Mouse (Mus musculus) adrenal gland, postnatal 14 days (tissue): ENCODE data around the gene Psmd14. TPM values are rescaled to one million over a fixed set of nuclear protein-coding genes. Genes with fewer than 3 reads are reported as not detected.

Experiments used
- DNase-seq: peaks from one replicate; pipeline ENCODE4 v3.0.0; 2021; ENCODE audit warnings: mixed read lengths
- microRNA-seq, 2 experiments: library from miRNA; unstranded; fragments of <30 nt; microRNA quantifications; one replicate each; pipeline ENCODE4 v1.2.0; 2021
- total RNA-seq: library from RNA; stranded (reverse); gene quantifications from 2 replicates; pipeline ENCODE4 v1.2.3, GENCODE M21; 2021

The Psmd14 gene
- total RNA-seq, 1 experiment from 2014 or later = 95.3 TPM

DNA sequence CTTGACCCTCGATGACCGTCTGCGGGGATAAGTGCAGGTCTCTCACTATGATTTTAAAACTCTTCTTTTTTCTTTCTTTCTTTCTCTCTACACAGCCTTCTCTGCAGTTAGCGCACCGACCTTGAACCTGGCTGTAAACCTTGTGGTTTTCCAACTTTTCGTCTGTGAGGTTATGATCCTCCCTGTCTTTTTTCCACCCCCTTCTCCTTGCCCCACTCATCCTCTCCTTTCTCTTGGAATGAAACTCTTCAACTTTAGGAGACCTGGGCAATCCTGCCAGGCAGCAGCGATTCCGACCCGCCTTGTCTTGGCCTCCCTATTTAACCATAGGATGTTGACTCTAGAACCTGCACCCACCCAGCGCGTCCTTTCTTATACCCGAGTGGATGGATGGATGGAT is 101.0 kb downstream of the Psmd14 start:
- no peak for DNase-seq

DNA sequence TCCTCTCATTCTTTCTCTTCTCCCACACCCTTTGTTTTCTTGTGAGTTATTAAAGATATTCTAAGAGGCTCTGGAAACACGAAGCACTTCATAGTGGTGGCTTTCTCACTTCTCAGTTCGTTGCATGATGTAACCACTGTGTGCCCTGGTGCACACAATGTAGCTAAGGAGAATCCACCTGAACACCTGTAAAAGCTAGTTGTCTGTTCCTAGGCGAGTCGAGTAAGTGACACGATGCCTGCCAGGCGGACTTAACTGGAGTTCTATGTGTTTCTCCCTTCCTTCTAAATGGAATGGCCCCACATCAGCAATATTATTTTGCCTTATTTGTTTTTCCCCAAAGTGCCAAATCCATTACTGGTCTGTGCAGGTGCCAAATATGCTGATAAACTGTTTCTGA is 101.6 kb downstream of the Psmd14 start:
- no peak for DNase-seq

DNA sequence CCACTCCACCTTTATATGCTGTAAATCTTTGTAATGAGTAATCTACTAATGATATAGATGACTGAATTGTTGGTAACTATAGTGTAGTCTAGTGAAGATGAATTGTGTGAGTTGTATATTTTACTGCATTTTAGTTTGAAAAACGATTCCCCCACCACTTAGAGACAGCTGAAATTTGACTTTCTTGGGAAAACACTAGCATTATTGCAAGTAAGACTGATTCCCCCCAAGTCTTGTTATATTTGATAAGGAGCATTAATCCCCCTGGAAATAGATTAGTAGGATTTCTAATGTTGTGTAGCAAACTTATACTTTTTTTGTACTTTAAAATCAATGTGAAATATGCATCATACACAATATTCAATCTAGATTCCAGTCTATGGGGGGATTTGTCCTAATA is 102.0 kb downstream of the Psmd14 start:
- no peak for DNase-seq

DNA sequence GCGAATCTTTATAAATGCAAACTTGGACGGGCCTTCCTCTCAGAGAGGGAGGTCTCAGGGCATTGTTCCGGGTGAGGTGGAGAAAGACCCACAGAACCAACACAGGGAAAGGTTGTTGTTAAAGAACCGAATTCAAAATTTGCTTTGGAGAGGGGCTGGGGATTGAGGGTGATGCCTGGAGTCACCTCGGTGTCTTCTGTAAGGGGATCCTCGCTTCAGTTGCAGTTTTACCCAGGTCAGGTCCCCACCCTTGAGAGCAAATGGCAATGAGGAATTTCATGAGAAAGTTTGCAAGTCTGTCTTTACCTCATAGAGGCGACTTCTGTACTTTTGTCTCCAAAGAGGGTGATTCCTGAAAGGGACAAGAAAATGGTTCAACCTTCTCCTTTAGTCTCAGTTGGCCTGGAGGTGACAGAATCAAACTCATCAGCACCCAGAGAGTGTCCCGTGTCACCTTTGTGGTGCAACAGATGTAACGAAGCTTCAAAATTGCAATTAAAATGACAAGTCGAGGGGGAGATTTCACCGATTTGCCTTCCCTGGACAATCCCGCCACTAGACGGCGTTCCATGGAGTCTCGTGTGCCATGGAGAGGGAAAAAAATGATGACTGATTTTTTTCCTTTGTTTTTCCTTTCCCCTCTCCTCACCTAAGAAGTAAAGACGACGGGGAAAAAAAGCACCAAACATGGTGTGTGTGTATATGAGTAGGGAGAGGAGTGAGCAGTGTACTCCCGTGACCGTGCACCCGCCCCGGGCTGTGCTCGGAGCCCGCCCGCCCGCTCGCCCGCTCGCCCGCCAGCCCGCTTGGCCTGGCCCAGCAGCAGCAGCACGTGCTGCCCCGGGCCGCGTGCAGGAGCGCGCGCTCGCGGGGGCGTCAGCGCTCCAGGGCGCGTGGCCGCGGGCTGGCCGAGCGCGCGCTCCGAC is 103.3 kb downstream of the Psmd14 start:
- DNase-seq = peak; percentile 24

DNA sequence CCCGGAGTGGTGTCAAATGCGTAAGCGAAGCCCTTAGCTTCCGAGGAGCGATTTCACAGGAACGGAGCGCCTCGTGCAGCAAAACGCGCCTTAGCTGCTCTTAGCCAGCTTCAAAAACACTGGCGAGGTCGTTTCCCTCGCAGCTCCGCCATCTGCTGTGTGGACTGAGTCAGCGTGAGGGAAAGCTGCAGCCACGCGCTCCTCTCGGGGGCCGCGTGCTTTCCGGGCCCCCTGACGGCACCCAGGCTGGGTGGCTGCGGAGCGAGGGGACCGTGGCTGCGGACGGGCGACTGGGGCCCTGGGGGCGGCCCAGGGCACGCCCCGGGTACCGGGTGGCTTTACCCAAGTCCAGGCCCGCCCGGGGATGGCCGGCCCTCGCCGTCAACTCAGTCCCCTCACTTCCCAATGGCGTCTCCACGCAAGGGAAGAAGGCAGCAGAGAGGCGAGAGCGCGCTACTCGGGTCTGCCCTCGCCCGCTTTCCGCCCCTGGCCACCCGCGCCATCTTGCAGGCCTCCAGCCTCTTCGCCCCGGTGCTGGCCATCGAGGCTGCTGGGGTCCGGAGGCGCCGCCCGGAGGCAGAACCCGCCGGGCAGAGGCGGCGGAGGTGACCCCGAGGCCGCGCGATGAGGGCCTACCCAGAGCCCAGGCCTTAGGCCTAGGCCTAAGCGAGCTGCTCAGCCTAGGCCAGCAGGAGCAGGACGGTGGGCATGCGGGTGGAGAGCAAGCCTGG is 104.3 kb downstream of the Psmd14 start:
- peak; percentile 12 for DNase-seq

DNA sequence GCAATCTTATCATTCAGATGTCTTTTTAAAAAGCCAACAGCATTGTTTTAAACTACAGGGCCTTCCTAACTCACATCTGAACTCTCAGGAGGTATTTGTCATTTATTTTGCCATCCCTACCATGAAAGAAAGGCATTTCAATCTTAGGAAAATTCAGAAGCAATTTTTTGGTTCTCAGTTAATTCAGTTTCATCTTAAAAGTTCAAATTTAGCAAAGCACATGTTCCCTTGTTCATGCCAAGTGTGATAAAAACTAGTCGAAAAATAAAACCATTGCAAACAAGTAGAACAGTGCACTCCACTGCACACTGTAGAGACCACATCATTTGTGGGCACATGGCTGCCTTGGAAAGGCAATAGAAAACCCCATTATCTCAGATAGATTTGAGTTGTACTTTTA is 106.7 kb downstream of the Psmd14 start:
- DNase-seq = no peak

DNA sequence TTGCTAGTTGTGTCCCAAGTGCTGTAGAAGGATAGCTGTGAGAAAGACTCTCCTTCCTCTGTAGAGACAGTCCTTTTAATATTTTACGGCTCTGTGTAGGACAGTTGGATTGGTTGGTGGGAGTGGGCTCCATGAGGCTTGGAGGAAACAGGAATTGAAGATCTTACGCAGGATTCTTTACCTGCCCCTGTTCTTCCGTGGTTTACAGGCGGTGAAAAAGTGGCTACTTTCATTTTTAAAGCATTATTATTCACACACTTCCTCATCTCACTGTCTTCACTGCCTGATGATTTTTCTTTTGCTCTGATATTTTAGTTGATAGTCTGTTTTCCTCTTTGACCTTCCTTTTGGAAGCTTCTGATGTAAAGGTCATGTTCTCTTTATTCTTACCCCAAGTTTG is 108.7 kb downstream of the Psmd14 start:
- no peak for DNase-seq

DNA sequence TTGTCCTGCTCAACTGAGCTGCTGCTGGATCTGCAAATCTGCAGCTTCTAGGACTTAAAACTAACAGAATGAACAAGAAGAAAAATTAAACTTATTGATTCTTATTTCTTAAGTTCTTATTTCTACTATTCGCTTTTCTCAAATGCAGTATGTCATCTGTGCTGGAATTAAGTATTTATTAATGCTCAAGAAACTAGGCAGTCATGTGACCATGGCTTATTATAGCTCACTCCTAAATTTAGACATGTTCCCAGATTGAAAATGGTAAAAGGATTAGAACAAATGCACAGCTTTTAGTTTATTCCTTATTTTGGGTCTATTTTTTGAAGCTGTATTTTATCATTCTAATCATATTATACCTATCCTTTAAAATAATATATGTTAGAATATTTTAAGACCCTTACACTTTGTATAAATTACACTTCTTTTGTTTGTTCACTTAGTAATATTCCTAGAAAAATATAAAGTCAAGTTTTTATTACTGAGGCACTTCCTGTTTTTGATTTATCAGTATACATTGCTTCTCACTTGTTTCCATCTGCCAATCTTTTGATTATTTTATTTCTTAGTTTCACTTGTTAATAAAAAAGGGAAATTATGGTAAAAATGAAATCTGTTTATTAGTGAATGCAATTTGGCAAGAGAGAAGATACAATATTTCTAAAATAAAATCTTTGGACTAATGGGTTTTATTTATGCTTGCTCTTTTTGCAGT is 112.1 kb downstream of the Psmd14 start:
- DNase-seq = no peak

DNA sequence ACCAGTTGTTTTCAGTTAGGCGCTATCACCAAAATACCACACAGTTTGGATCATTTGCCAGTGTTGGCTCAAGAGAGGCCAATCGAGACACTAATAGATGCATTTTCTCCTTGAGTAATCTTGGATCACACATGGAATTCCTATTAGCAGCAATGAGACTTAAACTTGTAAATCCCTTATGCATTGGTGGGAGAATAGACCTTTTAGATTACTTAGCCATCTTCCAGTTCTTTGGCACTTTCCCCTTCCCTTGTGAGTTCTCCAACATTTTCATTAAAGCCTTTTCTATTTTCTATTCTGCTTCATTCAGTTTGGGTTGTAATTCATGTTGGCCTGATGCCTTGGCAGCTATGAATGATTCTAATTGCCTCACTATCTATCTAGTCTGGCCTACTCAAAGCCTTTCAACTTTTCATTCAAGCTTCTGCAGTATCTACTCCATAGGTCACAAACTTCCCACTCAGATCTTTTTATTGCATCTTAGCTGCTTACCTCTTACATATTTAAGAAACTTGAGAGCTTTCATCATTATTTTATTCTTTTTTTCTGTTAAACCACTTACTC is 125.8 kb downstream of the Psmd14 start:
- DNase-seq = no peak

Small RNA genes within 50 kb of the gene (microRNA-seq; reads per million reads assigned to microRNA genes)
- gene Gm22403 = 0 reads per million in 2 experiments

Other genes with a start within 250 kb of the Psmd14 start
- 40.4 and 47.9 TPM in 2 replicates for gene Tank, start 133.1 kb upstream of the Psmd14 start, total RNA-seq
- gene Tbr1, start 91.2 kb downstream of the Psmd14 start, total RNA-seq = not detected in 2 replicates